Mouse (Mus musculus) cortical plate, adult 2 months (tissue): ENCODE measurements around the gene Brd4.

Experiments used
- CTCF ChIP-seq: fragments of 200-500 bp; IDR thresholded peaks from 2 replicates; pipeline ENCODE4 v1.5.1; 2011; ENCODE audit warnings: mild to moderate bottlenecking, control low read depth, low read length; ENCODE audit not compliant: insufficient read depth; ENCODE audit errors: extremely low read depth
- POLR2A ChIP-seq: fragments of 200-500 bp; IDR thresholded peaks from 2 replicates; pipeline ENCODE4 v1.6.1; 2011; ENCODE audit warnings: mild to moderate bottlenecking, low read length, control low read depth; ENCODE audit not compliant: insufficient read depth; ENCODE audit errors: extremely low read depth

- TF ChIP-seq CTCF = no peak
- TF ChIP-seq POLR2A = no peak
Measured at GRCm38 (mm10) chr17:32201086-32201485, 83.4 kb downstream of the Brd4 start.
